Mouse (Mus musculus) CH12.LX (cell line): ENCODE data around the gene Agap3. TPM values are rescaled to one million over a fixed set of nuclear protein-coding genes. Genes with fewer than 3 reads are reported as not detected.

ENCODE experiments used
- DNase-seq: peaks from one replicate; pipeline ENCODE4 v3.0.0-alpha.2; 2013; ENCODE audit errors: extremely low read depth
- H3K27ac ChIP-seq: 2 replicates; pipeline ENCODE4 v1.5.1; 2012; ENCODE audit warnings: low read depth, mild to moderate bottlenecking, control low read depth, moderate library complexity; ENCODE audit not compliant: insufficient read depth
- H3K27me3 ChIP-seq: replicated peaks from 2 replicates; pipeline ENCODE3; 2012; ENCODE audit warnings: inconsistent platforms
- H3K36me3 ChIP-seq, 2 experiments: replicated peaks in 1 of 2; 2 replicates each; pipeline versions ENCODE3 to v1.6.1; 2012; ENCODE audit warnings: inconsistent platforms in 1 of 2, low read length in 1 of 2, mild to moderate bottlenecking in 1 of 2, mixed read lengths in 1 of 2, moderate library complexity in 1 of 2; ENCODE audit not compliant: control insufficient read depth in 1 of 2, insufficient read depth in 1 of 2
- H3K4me1 ChIP-seq, 2 experiments: 2 replicates each; pipeline ENCODE4 v1.6.1; 2012; ENCODE audit warnings: inconsistent platforms in 1 of 2, moderate library complexity in 1 of 2; ENCODE audit not compliant: insufficient read depth in 2 of 2, control insufficient read depth in 1 of 2
- H3K4me2 ChIP-seq: 2 replicates; pipeline ENCODE4 v1.6.1; 2012; ENCODE audit warnings: low read depth, mild to moderate bottlenecking, control low read depth; ENCODE audit not compliant: poor library complexity, insufficient read depth, severe bottlenecking
- H3K4me3 ChIP-seq, 3 experiments: fragments of 150-350 bp in 1 of 3; sonication (generic) in 1 of 3; replicated peaks in 1 of 3; 2 replicates each; pipeline versions ENCODE3 to v1.5.1; 2011 to 2012; ENCODE audit warnings: low read depth in 2 of 3, low read length in 2 of 3, mild to moderate bottlenecking in 2 of 3, moderate library complexity in 2 of 3, control low read depth in 1 of 3, improper control_type of control experiment in 1 of 3, inconsistent platforms in 1 of 3, mixed read lengths in 1 of 3; ENCODE audit not compliant: poor library complexity in 1 of 3
- H3K79me2 ChIP-seq: replicated peaks from 2 replicates; pipeline ENCODE4 v1.6.1; 2012; ENCODE audit warnings: mild to moderate bottlenecking, moderate library complexity; ENCODE audit not compliant: control insufficient read depth, poor library complexity, insufficient read depth, severe bottlenecking; ENCODE audit errors: extremely low read depth
- H3K9ac ChIP-seq: 2 replicates; pipeline ENCODE4 v1.6.1; 2012; ENCODE audit warnings: low read depth, mild to moderate bottlenecking, control low read depth, moderate library complexity; ENCODE audit not compliant: insufficient read depth
- H3K9me3 ChIP-seq: replicated peaks from 2 replicates; pipeline ENCODE3; 2012; ENCODE audit warnings: low read length, inconsistent platforms, mixed read lengths
- BHLHE40 ChIP-seq: IDR thresholded peaks from 2 replicates; pipeline ENCODE4 v1.6.1; 2011; ENCODE audit warnings: mild to moderate bottlenecking, low read depth, low read length, improper control_type of control experiment
- CHD1 ChIP-seq: IDR thresholded peaks from 2 replicates; pipeline ENCODE4 v1.6.1; 2012; ENCODE audit warnings: low read depth, low read length, improper control_type of control experiment, inconsistent platforms
- CHD2 ChIP-seq: IDR thresholded peaks from 2 replicates; pipeline ENCODE4 v1.6.1; 2011; ENCODE audit warnings: low read length, improper control_type of control experiment
- CTCF ChIP-seq, 2 experiments: IDR thresholded peaks in 1 of 2; conservative IDR thresholded peaks in 1 of 2; 2 replicates each; pipeline ENCODE4 v1.5.1; 2011 to 2012; ENCODE audit warnings: low read depth in 2 of 2, low read length in 2 of 2, improper control_type of control experiment in 1 of 2, inconsistent platforms in 1 of 2, mild to moderate bottlenecking in 1 of 2, moderate library complexity in 1 of 2
- E2F4 ChIP-seq: IDR thresholded peaks from 2 replicates; pipeline ENCODE4 v1.6.1; 2011; ENCODE audit warnings: low read depth, low read length, improper control_type of control experiment; ENCODE audit not compliant: insufficient replicate concordance
- ELF1 ChIP-seq: IDR thresholded peaks from 2 replicates; pipeline ENCODE4 v1.6.1; 2014; ENCODE audit warnings: low read depth, mild to moderate bottlenecking, inconsistent platforms, low read length, improper control_type of control experiment
- EP300 ChIP-seq: IDR thresholded peaks from 2 replicates; pipeline ENCODE4 v1.6.1; 2011; ENCODE audit warnings: low read length, improper control_type of control experiment
- ETS1 ChIP-seq: conservative IDR thresholded peaks from 2 replicates; pipeline ENCODE4 v1.6.1; 2012; ENCODE audit warnings: low read depth, mild to moderate bottlenecking, inconsistent platforms, low read length, improper control_type of control experiment, moderate library complexity
- GABPA ChIP-seq: IDR thresholded peaks from 2 replicates; pipeline ENCODE4 v1.6.1; 2012; ENCODE audit warnings: low read depth, low read length, improper control_type of control experiment, inconsistent platforms; ENCODE audit not compliant: insufficient replicate concordance
- HCFC1 ChIP-seq: IDR thresholded peaks from 2 replicates; pipeline ENCODE4 v1.6.1; 2012; ENCODE audit warnings: low read depth, mild to moderate bottlenecking, inconsistent platforms, low read length, improper control_type of control experiment
- IRF4 ChIP-seq: IDR thresholded peaks from 2 replicates; pipeline ENCODE4 v1.6.1; 2014; ENCODE audit warnings: low read depth, mild to moderate bottlenecking, inconsistent platforms, low read length, improper control_type of control experiment
- JUN ChIP-seq: IDR thresholded peaks from 2 replicates; pipeline ENCODE4 v1.6.1; 2011; ENCODE audit warnings: low read depth, mild to moderate bottlenecking, low read length, improper control_type of control experiment, moderate library complexity; ENCODE audit not compliant: insufficient read depth
- JUND ChIP-seq: conservative IDR thresholded peaks from 2 replicates; pipeline ENCODE4 v1.6.1; 2011; ENCODE audit warnings: low read depth, low read length, improper control_type of control experiment
- KAT2A ChIP-seq: IDR thresholded peaks from 2 replicates; pipeline ENCODE4 v1.6.1; 2012; ENCODE audit warnings: low read length, improper control_type of control experiment, inconsistent platforms; ENCODE audit not compliant: insufficient replicate concordance
- MAFK ChIP-seq: IDR thresholded peaks from 2 replicates; pipeline ENCODE4 v1.6.1; 2011; ENCODE audit warnings: low read length, improper control_type of control experiment; ENCODE audit not compliant: insufficient replicate concordance
- MAZ ChIP-seq: IDR thresholded peaks from 2 replicates; pipeline ENCODE4 v1.6.1; 2012; ENCODE audit warnings: low read depth, mild to moderate bottlenecking, inconsistent platforms, low read length, improper control_type of control experiment, moderate library complexity
- MEF2A ChIP-seq: IDR thresholded peaks from 2 replicates; pipeline ENCODE4 v1.6.1; 2014; ENCODE audit warnings: low read depth, mild to moderate bottlenecking, inconsistent platforms, low read length, improper control_type of control experiment, borderline replicate concordance
- MXI1 ChIP-seq: IDR thresholded peaks from 2 replicates; pipeline ENCODE4 v1.6.1; 2011; ENCODE audit warnings: mild to moderate bottlenecking, low read depth, low read length, improper control_type of control experiment
- PAX5 ChIP-seq: IDR thresholded peaks from 2 replicates; pipeline ENCODE4 v1.6.1; 2012; ENCODE audit warnings: low read length, inconsistent platforms, mixed read lengths
- POLR2A ChIP-seq: IDR thresholded peaks from 2 replicates; pipeline ENCODE4 v1.6.1; 2011; ENCODE audit warnings: low read depth, mild to moderate bottlenecking, improper control_type of control experiment, low read length
- POLR2AphosphoS2 ChIP-seq: IDR thresholded peaks from 2 replicates; pipeline ENCODE4 v1.6.1; 2011; ENCODE audit warnings: low read depth, low read length, improper control_type of control experiment
- RAD21 ChIP-seq: IDR thresholded peaks from 2 replicates; pipeline ENCODE4 v1.6.1; 2011; ENCODE audit warnings: low read depth, mild to moderate bottlenecking, low read length, improper control_type of control experiment, moderate library complexity
- RCOR1 ChIP-seq: conservative IDR thresholded peaks from 2 replicates; pipeline ENCODE4 v1.6.1; 2012; ENCODE audit warnings: low read depth, mild to moderate bottlenecking, inconsistent platforms, low read length, improper control_type of control experiment
- SIN3A ChIP-seq: IDR thresholded peaks from 2 replicates; pipeline ENCODE4 v1.6.1; 2012; ENCODE audit warnings: low read length, improper control_type of control experiment, inconsistent platforms
- TBP ChIP-seq: conservative IDR thresholded peaks from 2 replicates; pipeline ENCODE4 v1.6.1; 2011; ENCODE audit warnings: low read depth, low read length, improper control_type of control experiment
- TCF12 ChIP-seq: IDR thresholded peaks from 2 replicates; pipeline ENCODE4 v1.6.1; 2014; ENCODE audit warnings: low read depth, mild to moderate bottlenecking, inconsistent platforms, low read length, improper control_type of control experiment
- UBTF ChIP-seq: IDR thresholded peaks from 2 replicates; pipeline ENCODE4 v1.6.1; 2012; ENCODE audit warnings: low read depth, mild to moderate bottlenecking, inconsistent platforms, low read length, improper control_type of control experiment, moderate library complexity
- USF1 ChIP-seq: IDR thresholded peaks from 2 replicates; pipeline ENCODE4 v1.6.1; 2014; ENCODE audit warnings: low read depth, mild to moderate bottlenecking, inconsistent platforms, low read length, improper control_type of control experiment
- USF2 ChIP-seq: conservative IDR thresholded peaks from 2 replicates; pipeline ENCODE4 v1.6.1; 2011; ENCODE audit warnings: low read depth, low read length, improper control_type of control experiment
- ZKSCAN1 ChIP-seq: IDR thresholded peaks from 2 replicates; pipeline ENCODE4 v1.6.1; 2012; ENCODE audit warnings: low read depth, inconsistent platforms, low read length, improper control_type of control experiment, borderline replicate concordance
- ZMIZ1 ChIP-seq: IDR thresholded peaks from 2 replicates; pipeline ENCODE4 v1.6.1; 2012; ENCODE audit warnings: low read depth, mild to moderate bottlenecking, inconsistent platforms, low read length, improper control_type of control experiment
- dilution Hi-C: fragments of 300-500 bp; cut with MboI; formaldehyde crosslinking; loops from 2 replicates; pipeline ENCODE4 v1.14.3; 2020; ENCODE audit warnings: low sequenced_read_pairs; ENCODE audit not compliant: extremely low pct_unique_long_range_greater_than_20kb, extremely low pct_ligation_motif_present
- in situ Hi-C: fragments of 300-500 bp; cut with MboI; formaldehyde crosslinking; loops from 3 replicates; pipeline ENCODE4 v1.14.3; 2019; ENCODE audit warnings: low sequenced_read_pairs, low pct_ligation_motif_present, low pct_unique_long_range_greater_than_20kb, mixed read lengths
- polyA plus RNA-seq: library from polyadenylated mRNA; unstranded; fragments of >175 nt; gene quantifications from 2 replicates; pipeline ENCODE4 v1.2.1, GENCODE M21; 2012; ENCODE audit warnings: low read depth; ENCODE audit not compliant: insufficient read length
- total RNA-seq, 2 experiments: library from RNA; depleted of rRNA; stranded (reverse); fragments of 300-350 nt in 1 of 2; fragments of >200 nt in 1 of 2; gene quantifications; 2 replicates each; pipeline ENCODE4 v1.2.3; 2012 to 2014

The Agap3 gene
- total and polyA plus RNA-seq, 3 experiments = 15.4 to 43.5 (median 38.0) TPM

- TF ChIP-seq HCFC1 (peak; percentile 98), RCOR1 (0 out of 2 replicates have a peak, but pooled peaks have one; percentile 23), TCF12 (peak; percentile 65; the same call in 1 of the 2 replicates), CTCF (conservative IDR thresholded peaks at IDR 0.05 in 1 of 2, IDR thresholded peaks at IDR 0.05 in 1 of 2; ENCODE audit: low read depth in 2 of 2, low read length in 2 of 2) (no peak), ETS1 (no peak), ZMIZ1 (0 out of 2 replicates have a peak, but pooled peaks have one; percentile 55), BHLHE40 (peak; percentile 92), CHD2 (peak; percentile 38; the same call in 1 of the 2 replicates), MAZ (no peak), USF1 (peak; percentile 68)
Observed at GRCm38 (mm10) chr5:24447624-24448298, 4.2 kb upstream of the Agap3 start, which contains the start of gene Tmub1 (continued).

GRCm38 (mm10) chr5:24451264-24452029, 530 bp upstream of the Agap3 start:
- DNase-seq = peak; percentile 78
- in situ Hi-C loops = no loop called here
- no peak for TF ChIP-seq IRF4
- TF ChIP-seq ETS1 = 0 out of 2 replicates have a peak, but pooled peaks have one; percentile 28
- TF ChIP-seq UBTF = 0 out of 2 replicates have a peak, but pooled peaks have one; percentile 86
- peak; percentile 58 for TF ChIP-seq ELF1
- TF ChIP-seq TBP = no peak
- no peak for TF ChIP-seq RCOR1
- TF ChIP-seq POLR2AphosphoS2 = 0 out of 2 replicates have a peak, but pooled peaks have one; percentile 40
- no peak for TF ChIP-seq JUN
- peak; percentile 91 for TF ChIP-seq MXI1
- TF ChIP-seq E2F4 = no peak
- TF ChIP-seq EP300 = no peak
- TF ChIP-seq BHLHE40 = peak; percentile 60; the same call in 1 of the 2 replicates
- no peak for TF ChIP-seq JUND
- TF ChIP-seq CHD1 = no peak
- no peak for TF ChIP-seq RAD21
- TF ChIP-seq CTCF (conservative IDR thresholded peaks at IDR 0.05 in 1 of 2, IDR thresholded peaks at IDR 0.05 in 1 of 2; ENCODE audit: low read depth in 2 of 2, low read length in 2 of 2) = no peak
- peak; percentile 85 for TF ChIP-seq SIN3A
- no peak for TF ChIP-seq CHD2
- TF ChIP-seq MAFK = no peak
- TF ChIP-seq HCFC1 = 0 out of 2 replicates have a peak, but pooled peaks have one; percentile 47
- no peak for TF ChIP-seq USF2
- TF ChIP-seq KAT2A = no peak
- no peak for TF ChIP-seq USF1
- peak; percentile 44; the same call in 1 of the 2 replicates for TF ChIP-seq ZMIZ1
- no peak; the same call in 1 of the 2 replicates for TF ChIP-seq MAZ
- TF ChIP-seq PAX5 = no peak
- TF ChIP-seq POLR2A = peak; percentile 88
- no peak for TF ChIP-seq GABPA
- no peak for TF ChIP-seq ZKSCAN1
- TF ChIP-seq MEF2A = 0 out of 2 replicates have a peak, but pooled peaks have one; percentile 14

More at GRCm38 (mm10) chr5:24451264-24452029, 530 bp upstream of the Agap3 start:
- Histone ChIP-seq H3K4me3 (peak overlapping the region; percentile 30 to 90 (median 84)), H3K79me2 (peaks cover 32% of the 10 kb centered on the region), H3K4me2 (peak overlapping the region; percentile 78), H3K9ac (peak overlapping the region; percentile 91), H3K27ac (no peak overlapping the region; the same call in 1 of the 2 replicates), H3K9me3 (no peaks in the 10 kb centered on the region), H3K27me3 (peaks cover 31% of the 10 kb centered on the region), H3K4me1 (peaks cover 28 to 50% of the 10 kb centered on the region in 2 experiments), H3K36me3 (peaks cover 0 to 20% of the 10 kb centered on the region in 2 experiments)
- dilution Hi-C loops = no loop called here
